Mouse (Mus musculus) bone marrow macrophage, adult 2 months (primary cell): ENCODE data around the gene Slc38a1.

Source experiments
- CTCF ChIP-seq: IDR thresholded peaks from 2 replicates; pipeline ENCODE4 v1.5.1; 2012; ENCODE audit warnings: low read depth, mild to moderate bottlenecking, low read length, moderate library complexity
- POLR2A ChIP-seq: IDR thresholded peaks from 2 replicates; pipeline ENCODE4 v1.6.1; 2012; ENCODE audit warnings: mild to moderate bottlenecking, low read depth, low read length, borderline replicate concordance

DNA sequence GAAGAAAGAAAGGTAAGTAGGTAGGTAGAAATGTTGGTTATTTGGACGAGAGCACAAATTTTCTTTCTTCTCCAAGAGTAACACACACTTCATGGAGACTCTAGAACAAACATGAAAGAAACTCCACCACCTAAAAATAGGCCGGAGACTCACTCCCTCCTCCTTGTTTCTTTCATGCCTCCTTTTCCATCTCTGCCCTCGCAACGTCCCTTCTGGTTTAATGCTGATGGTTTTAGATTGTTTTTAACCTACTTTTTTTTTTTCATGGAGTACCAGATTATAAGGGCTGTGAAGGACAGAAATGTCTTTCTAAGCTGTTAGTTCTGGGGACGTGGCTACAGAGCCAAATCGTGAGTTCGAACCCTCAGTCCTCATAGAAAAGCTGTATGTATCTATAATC lies 14.5 kb downstream of the Slc38a1 start:
- TF ChIP-seq CTCF (no peak), POLR2A (no peak)
